Mouse (Mus musculus) adrenal gland, adult 2 months (tissue): ENCODE measurements at regions not wholly inside any gene's neighbourhood (a gene's known extent, or its start where the extent isn't known, plus 50 kb on each side); places are given as distances from the start of the nearest gene placed in this dataset.

Source experiments
- DNase-seq: peaks from one replicate; pipeline ENCODE4 v3.0.0; 2021

- no peak for DNase-seq
These were observed 126.8 kb downstream of the Hlx start for GRCm38 (mm10) chr1:184605666-184606065.

- DNase-seq, result no peak
These were observed 129.3 kb downstream of the Hlx start for GRCm38 (mm10) chr1:184603136-184603535.

GRCm38 (mm10) chr1:184595449-184595848, 137.0 kb downstream of the Hlx start:
- no peak for DNase-seq

- DNase-seq, result peak; percentile 20
These were observed 141.8 kb downstream of the Hlx start for GRCm38 (mm10) chr1:184590634-184591033.

- DNase-seq, result no peak
These were observed 143.1 kb downstream of the Hlx start for GRCm38 (mm10) chr1:184589277-184589676.

GRCm38 (mm10) chr1:184584505-184584874, 147.9 kb downstream of the Hlx start:
- DNase-seq, result no peak

- DNase-seq, result no peak
These were observed 148.5 kb downstream of the Hlx start for GRCm38 (mm10) chr1:184583751-184584504.

- DNase-seq, result no peak
These were observed 152.9 kb downstream of the Hlx start for GRCm38 (mm10) chr1:184579475-184579874.

- DNase-seq, result no peak
These were observed 155.9 kb downstream of the Hlx start for GRCm38 (mm10) chr1:184576527-184576926.

- DNase-seq, result no peak
These were observed 159.1 kb downstream of the Hlx start for GRCm38 (mm10) chr1:184573325-184573724.

GRCm38 (mm10) chr1:184570681-184571080, 161.7 kb downstream of the Hlx start:
- DNase-seq, result no peak

GRCm38 (mm10) chr1:184562926-184563325, 169.5 kb downstream of the Hlx start:
- no peak for DNase-seq

GRCm38 (mm10) chr1:184562239-184562638, 170.2 kb downstream of the Hlx start:
- DNase-seq, result no peak

- no peak for DNase-seq
These were observed 172.9 kb downstream of the Hlx start for GRCm38 (mm10) chr1:184559543-184559942.

- DNase-seq, result no peak
These were observed 178.6 kb downstream of the Hlx start for GRCm38 (mm10) chr1:184553791-184554190.

- DNase-seq, result no peak
These were observed 181.9 kb downstream of the Hlx start for GRCm38 (mm10) chr1:184550491-184550890.

GRCm38 (mm10) chr1:184547650-184548235, 184.7 kb downstream of the Hlx start:
- no peak for DNase-seq

GRCm38 (mm10) chr1:184546140-184546661, 186.2 kb downstream of the Hlx start:
- DNase-seq, result no peak

GRCm38 (mm10) chr1:184545111-184545510, 187.3 kb downstream of the Hlx start:
- DNase-seq, result no peak

GRCm38 (mm10) chr1:184542321-184543115, 189.9 kb downstream of the Hlx start:
- DNase-seq, result no peak

- DNase-seq, result no peak
These were observed 192.6 kb downstream of the Hlx start for GRCm38 (mm10) chr1:184539818-184540217.

GRCm38 (mm10) chr1:184536311-184537200, 195.9 kb downstream of the Hlx start:
- no peak for DNase-seq
